ENCODE assay signal across 21 mouse cellular contexts in genomic region chr13:108834197-108834596, GRCm38 (mm10).
DNase-seq lines count a peak whose midpoint lies in the region; ATAC-seq and TF ChIP-seq lines count a peak whose summit lies in the region.
"Had no signal": no experiment of that assay in that cellular context is flagged by ENCODE, and none has a peak within 500 bp of the region (broad histone marks: within the 10 kb centered on the region; RNA-seq: fewer than 3 reads in every experiment).

No protein-coding gene starts in this region.

- peak; percentile 68 for DNase-seq in hindbrain, postnatal 0 days (ENCODE audit: low spot score)
- DNase-seq in hindbrain, embryonic 11.5 days (ENCODE audit: low spot score): no peak
- DNase-seq in brain, embryonic 14.5 days (ENCODE audit: low read depth): peak; percentile 43
- peak; percentile 88 to 93 for DNase-seq in cerebellum, adult 18-20 months
- DNase-seq in cerebellum, postnatal 25 days: peak; percentile 89 to 91
- no peak for DNase-seq in lung, postnatal 0 days (ENCODE audit: low spot score)
- no peak for DNase-seq in lung, postnatal 36 days
- DNase-seq: adrenal gland, adult 2 months; gastrocnemius, postnatal 14 days; heart, adult 2 months; heart, postnatal 4 days; kidney, adult 18-20 months; liver, postnatal 0 days; lung, postnatal 14 days; retina, postnatal 1 day; thymus, postnatal 14 days had no signal

- H3K9ac ChIP-seq in hindbrain, postnatal 0 days (replicated peaks; ENCODE audit: low read length): no peak overlapping the region
- H3K9ac ChIP-seq in hindbrain, embryonic 11.5 days (ENCODE audit: low read depth, low read length): no peak overlapping the region
- H3K9ac ChIP-seq in lung, postnatal 0 days (replicated peaks; ENCODE audit: low read depth): no peak overlapping the region
- H3K9ac ChIP-seq: heart, embryonic 15.5 days; liver, postnatal 0 days; midbrain, embryonic 15.5 days had no signal

- H3K36me3 ChIP-seq in hindbrain, postnatal 0 days (ENCODE audit: insufficient read depth, low read length): no peaks in the 10 kb centered on the region
- H3K36me3 ChIP-seq in hindbrain, embryonic 11.5 days (ENCODE audit: control insufficient read depth, insufficient read depth, low read length): no peaks in the 10 kb centered on the region
- H3K36me3 ChIP-seq in lung, postnatal 0 days (ENCODE audit: insufficient read depth, low read length): no peaks in the 10 kb centered on the region
- H3K36me3 ChIP-seq: heart, embryonic 15.5 days; limb, embryonic 10.5 days; midbrain, embryonic 15.5 days had no signal

- no peaks in the 10 kb centered on the region for H3K27me3 ChIP-seq in hindbrain, postnatal 0 days (ENCODE audit: insufficient read depth, low read length)
- H3K27me3 ChIP-seq in hindbrain, embryonic 11.5 days (ENCODE audit: control insufficient read depth, insufficient read depth, low read length): no peaks in the 10 kb centered on the region
- no peaks in the 10 kb centered on the region for H3K27me3 ChIP-seq in lung, postnatal 0 days (replicated peaks; ENCODE audit: insufficient read depth, low read length)
- H3K27me3 ChIP-seq: heart, embryonic 15.5 days; midbrain, embryonic 15.5 days had no signal

- TF ChIP-seq CTCF in hindbrain, postnatal 0 days (IDR thresholded peaks at IDR 0.05; ENCODE audit: low read depth): no peak
- no peak for TF ChIP-seq CTCF in brain, embryonic 14.5 days (IDR thresholded peaks at IDR 0.05; ENCODE audit: borderline replicate concordance, extremely low read depth, insufficient read depth, insufficient read length)
- no peak for TF ChIP-seq CTCF in lung, postnatal 0 days (IDR thresholded peaks at IDR 0.05)

- WGBS in hindbrain, postnatal 0 days: 55% methylated on average over 1 of the region's 1 CpGs
- 95% methylated on average over 1 of the region's 1 CpGs for WGBS in hindbrain, embryonic 11.5 days
- WGBS in lung, postnatal 0 days: 100% methylated on average over 1 of the region's 1 CpGs

- TF ChIP-seq EP300 in lung, postnatal 0 days (IDR thresholded peaks at IDR 0.05): no peak

- no peak overlapping the region for H3K4me3 ChIP-seq in hindbrain, postnatal 0 days (ENCODE audit: low read length)
- no peak overlapping the region for H3K4me3 ChIP-seq in hindbrain, embryonic 11.5 days (ENCODE audit: low read depth, low read length)
- H3K4me3 ChIP-seq in lung, postnatal 0 days (ENCODE audit: low read depth, low read length): no peak overlapping the region
- H3K4me3 ChIP-seq: heart, adult 2 months; heart, embryonic 15.5 days; limb, embryonic 10.5 days; megakaryocyte, embryonic 14.5 days; midbrain, embryonic 15.5 days had no signal

- no peaks in the 10 kb centered on the region for H3K9me3 ChIP-seq in hindbrain, postnatal 0 days (ENCODE audit: low read length)
- H3K9me3 ChIP-seq in hindbrain, embryonic 11.5 days (ENCODE audit: control insufficient read depth, low read length): no peaks in the 10 kb centered on the region
- no peaks in the 10 kb centered on the region for H3K9me3 ChIP-seq in lung, postnatal 0 days (ENCODE audit: low read length)
- H3K9me3 ChIP-seq: heart, embryonic 15.5 days; limb, embryonic 10.5 days; megakaryocyte, embryonic 14.5 days; midbrain, embryonic 15.5 days had no signal

- peak; percentile 75; the same call in 1 of the 2 replicates for ATAC-seq in hindbrain, postnatal 0 days
- no peak for ATAC-seq in hindbrain, embryonic 11.5 days (ENCODE audit: low FRiP score)
- no peak for ATAC-seq in lung, postnatal 0 days
- ATAC-seq: liver, postnatal 0 days; midbrain, embryonic 15.5 days had no signal

- no peak for TF ChIP-seq POLR2A in brain, embryonic 14.5 days (IDR thresholded peaks at IDR 0.05; ENCODE audit: borderline replicate concordance, extremely low read depth, insufficient read depth, insufficient read length, poor library complexity, severe bottlenecking)

- no peaks in the 10 kb centered on the region; the same call in 1 of the 2 replicates for H3K4me1 ChIP-seq in hindbrain, postnatal 0 days (ENCODE audit: insufficient read depth, low read length)
- no peaks in the 10 kb centered on the region for H3K4me1 ChIP-seq in hindbrain, embryonic 11.5 days (replicated peaks; ENCODE audit: control insufficient read depth, insufficient read depth, low read length)
- no peaks in the 10 kb centered on the region for H3K4me1 ChIP-seq in lung, postnatal 0 days (ENCODE audit: insufficient read depth, low read depth, low read length)
- H3K4me1 ChIP-seq: heart, embryonic 15.5 days; limb, embryonic 10.5 days; midbrain, embryonic 15.5 days had no signal

- no peak overlapping the region for H3K4me2 ChIP-seq in hindbrain, postnatal 0 days (ENCODE audit: low read depth, low read length)
- H3K4me2 ChIP-seq in hindbrain, embryonic 11.5 days (replicated peaks; ENCODE audit: low read depth, low read length): no peak overlapping the region
- H3K4me2 ChIP-seq in lung, postnatal 0 days (replicated peaks; ENCODE audit: low read depth, low read length): no peak overlapping the region
- H3K4me2 ChIP-seq: heart, embryonic 15.5 days; midbrain, embryonic 15.5 days had no signal

- peak overlapping the region; percentile 15; the same call in 1 of the 2 replicates for H3K27ac ChIP-seq in hindbrain, postnatal 0 days
- no peak overlapping the region for H3K27ac ChIP-seq in hindbrain, embryonic 11.5 days (ENCODE audit: low read depth, low read length)
- H3K27ac ChIP-seq in lung, postnatal 0 days (ENCODE audit: low read length): no peak overlapping the region
- H3K27ac ChIP-seq: heart, adult 2 months; heart, embryonic 15.5 days; kidney, postnatal 0 days; limb, embryonic 10.5 days; midbrain, embryonic 15.5 days had no signal

Comparison
In these comparisons a context has a peak if more than half of its experiments do, and no peak if none do; other contexts are left out.
1. DNase-seq: peak in hindbrain, postnatal 0 days (single experiment), brain, embryonic 14.5 days (single experiment), cerebellum, adult 18-20 months (2 of 2) and cerebellum, postnatal 25 days (2 of 2); none in hindbrain, embryonic 11.5 days (single experiment), lung, postnatal 0 days (single experiment) and lung, postnatal 36 days (single experiment).